Mouse (Mus musculus) retina, adult 2 months (tissue): ENCODE data around the gene Mobp.

ENCODE experiments used
- DNase-seq: peaks from one replicate; pipeline ENCODE4 v3.0.0-alpha.2; 2012; ENCODE audit warnings: low read depth, low spot score

Gene Mobp

DNA sequence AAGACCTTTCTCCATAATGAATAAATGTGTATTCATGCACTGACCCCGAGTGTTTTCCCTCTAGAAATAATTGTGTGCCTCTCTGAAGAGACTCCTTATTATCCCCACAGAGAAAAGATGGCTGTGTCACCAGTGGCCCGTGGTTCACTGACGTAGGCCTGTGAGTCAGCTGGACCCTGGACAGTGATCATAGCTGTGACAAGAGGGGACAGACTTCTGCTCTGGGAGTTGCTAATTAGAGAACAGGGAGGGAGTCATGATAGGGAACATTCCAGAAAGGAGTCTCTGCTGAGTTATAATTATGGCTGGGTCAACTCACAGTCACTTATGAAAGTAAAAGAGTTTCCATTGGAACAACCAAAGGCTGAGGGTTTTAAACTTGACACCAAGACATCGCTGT lies 61.4 kb downstream of the Mobp start:
- DNase-seq = no peak

DNA sequence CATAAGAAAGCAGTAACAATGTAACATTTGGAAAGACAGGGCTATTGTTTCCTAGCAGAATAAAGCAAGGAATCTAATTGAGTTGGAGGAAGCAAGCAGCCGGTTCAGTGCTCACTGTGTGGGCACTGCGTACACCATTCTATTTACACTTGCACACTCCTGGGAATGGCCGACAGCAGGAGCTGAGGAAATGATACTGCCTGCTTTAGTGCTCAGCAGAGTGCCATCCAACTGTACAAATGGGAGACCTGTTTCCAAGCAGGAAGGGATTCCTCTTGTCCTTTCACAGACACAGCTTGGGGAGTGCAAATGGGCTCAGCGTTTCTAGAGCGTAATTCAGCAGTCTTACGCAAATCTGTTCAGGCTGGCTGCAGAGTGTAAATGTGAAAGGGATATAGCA lies 63.4 kb downstream of the Mobp start:
- no peak for DNase-seq

DNA sequence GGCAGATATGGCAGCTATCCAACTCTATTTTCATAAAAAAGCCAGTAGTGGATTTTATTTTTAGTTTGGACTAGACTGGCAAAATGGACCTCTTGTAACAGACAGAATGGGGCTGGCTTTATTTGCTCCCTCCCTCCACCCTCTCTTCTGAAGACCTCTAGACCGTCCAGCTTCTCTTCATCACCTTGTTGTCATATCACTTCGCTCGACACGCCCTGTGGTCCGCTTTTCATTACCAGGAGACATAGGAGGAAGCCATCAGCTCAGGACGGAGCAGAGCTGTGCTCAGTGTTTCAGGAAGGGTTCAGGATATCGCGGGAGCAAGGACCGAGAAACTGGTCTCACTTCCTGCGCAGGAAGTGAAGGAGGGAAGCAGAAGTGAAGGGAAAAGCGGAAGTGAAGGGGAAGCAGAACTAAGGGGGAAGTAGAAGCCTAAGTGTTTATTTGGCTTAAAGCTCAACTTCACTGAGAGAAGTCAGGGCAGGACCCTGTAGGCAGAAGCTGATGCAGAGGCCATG lies 65.5 kb downstream of the Mobp start:
- DNase-seq = no peak

DNA sequence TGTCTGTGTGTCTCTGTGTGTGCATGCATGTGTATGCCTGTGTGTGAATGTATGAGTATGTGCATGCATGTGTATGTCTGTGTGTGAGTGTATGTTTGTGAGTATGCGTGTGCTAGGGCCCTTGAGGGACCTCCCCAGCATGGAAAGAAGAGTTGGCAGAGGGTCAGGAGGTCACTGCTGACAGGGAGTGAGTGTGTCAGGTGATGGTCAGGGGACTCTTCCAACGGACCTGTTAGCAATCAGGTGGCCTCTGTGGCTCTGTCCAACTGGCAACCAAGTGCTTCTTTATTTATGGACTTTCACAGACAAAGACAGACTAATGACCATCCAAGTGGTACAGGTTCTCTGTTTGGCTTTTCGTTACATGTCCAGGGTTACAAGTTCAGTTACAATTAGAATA lies 69.9 kb downstream of the Mobp start:
- no peak for DNase-seq
